Mouse (Mus musculus) heart, embryonic 16.5 days (tissue): ENCODE measurements around the gene Fam171a2. TPM values are rescaled to one million over a fixed set of nuclear protein-coding genes. Genes with fewer than 3 reads are reported as not detected.
"Not testable (repeated sequence)": the region's sequence is repeated elsewhere in the genome, so short reads cannot be mapped to it uniquely, and the experiment has no call there.

Experiments
- ATAC-seq: fragments of 200-750 bp; cut with Nextera tagmentation; replicated peaks from 2 replicates; pipeline ENCODE4 v1.8.0; 2017; ENCODE audit warnings: moderate number of reproducible peaks; ENCODE audit not compliant: insufficient read depth, low FRiP score; ENCODE audit errors: extremely low read depth
- H3K27ac ChIP-seq: fragments of 300-500 bp; sonication (generic); 2 replicates; pipeline ENCODE4 v1.5.1; 2014; ENCODE audit warnings: mild to moderate bottlenecking, low read length, control low read depth, moderate library complexity
- H3K27me3 ChIP-seq: fragments of 300-500 bp; sonication (generic); 2 replicates; pipeline ENCODE4 v1.6.1; 2014; ENCODE audit warnings: low read length, mixed read lengths; ENCODE audit not compliant: control insufficient read depth, insufficient read depth
- H3K36me3 ChIP-seq: fragments of 300-500 bp; sonication (generic); 2 replicates; pipeline ENCODE4 v1.6.1; 2014; ENCODE audit not compliant: control insufficient read depth, insufficient read depth
- H3K4me1 ChIP-seq: fragments of 300-500 bp; sonication (generic); 2 replicates; pipeline ENCODE4 v1.6.1; 2014; ENCODE audit warnings: low read length, mixed read lengths; ENCODE audit not compliant: control insufficient read depth, insufficient read depth
- H3K4me2 ChIP-seq: fragments of 300-500 bp; sonication (generic); 2 replicates; pipeline ENCODE4 v1.6.1; 2014; ENCODE audit warnings: low read depth, mild to moderate bottlenecking, control low read depth, low read length
- H3K4me3 ChIP-seq: fragments of 300-500 bp; sonication (generic); 2 replicates; pipeline ENCODE4 v1.5.1; 2014; ENCODE audit warnings: mild to moderate bottlenecking, control low read depth, low read length
- H3K9ac ChIP-seq: fragments of 300-500 bp; sonication (generic); 2 replicates; pipeline ENCODE4 v1.6.1; 2014; ENCODE audit warnings: low read length, control low read depth
- H3K9me3 ChIP-seq: fragments of 300-500 bp; sonication (generic); replicated peaks from 2 replicates; pipeline ENCODE4 v1.6.1; 2016; ENCODE audit warnings: low read length; ENCODE audit not compliant: control insufficient read depth
- WGBS: fragments of 180-500 bp; shearing (Covaris S2); extraction: QIAGEN DNeasy Blood & Tissue Kit; methylation state at CpG from one replicate; pipeline ENCODE4 v1.1.7; 2014; 5-methylcytosine and 5-hydroxymethylcytosine counted together
- polyA plus RNA-seq: library from polyadenylated mRNA; unstranded; fragments of >200 nt; fragmentation: Nextera tagmentation; extraction: Ambion mirVana; gene quantifications from 2 replicates; pipeline ENCODE4 v1.2.1, GENCODE M21; 2015

Gene Fam171a2
- polyA plus RNA-seq, 1 experiment from 2014 or later: 3.9 TPM

- not testable (repeated sequence) for H3K27me3 ChIP-seq, H3K9me3 ChIP-seq, H3K4me3 ChIP-seq, H3K36me3 ChIP-seq, H3K27ac ChIP-seq, ATAC-seq, H3K9ac ChIP-seq, H3K4me2 ChIP-seq
- WGBS: 94% methylated on average over 3 of the region's 3 CpGs
- peaks cover 20% of the 10 kb centered on the region for H3K4me1 ChIP-seq
Observed at GRCm38 (mm10) chr11:102410345-102410744, 37.1 kb downstream of the Fam171a2 start.

GRCm38 (mm10) chr11:102409795-102410330 is 37.6 kb downstream of the Fam171a2 start:
- 75% methylated on average over 3 of the region's 3 CpGs for WGBS
- peak overlapping the region; percentile 32; the same call in 1 of the 2 replicates for H3K27ac ChIP-seq
- H3K36me3 ChIP-seq: no peaks in the 10 kb centered on the region
- peaks cover 21% of the 10 kb centered on the region for H3K4me1 ChIP-seq
- ATAC-seq: no peak
- no peak overlapping the region for H3K4me3 ChIP-seq
- H3K27me3 ChIP-seq: no peaks in the 10 kb centered on the region
- no peak overlapping the region for H3K4me2 ChIP-seq
- no peaks in the 10 kb centered on the region for H3K9me3 ChIP-seq
- H3K9ac ChIP-seq: no peak overlapping the region

- 35% methylated on average over 15 of the region's 15 CpGs for WGBS
- ATAC-seq: no peak
- Histone ChIP-seq H3K36me3 (no peaks in the 10 kb centered on the region; the same call in none of the 2 replicates), H3K27ac (peak overlapping the region; percentile 92), H3K9me3 (no peaks in the 10 kb centered on the region), H3K9ac (peak overlapping the region; percentile 57), H3K27me3 (no peaks in the 10 kb centered on the region), H3K4me3 (peak overlapping the region; percentile 45), H3K4me1 (peaks cover 21% of the 10 kb centered on the region), H3K4me2 (peak overlapping the region; percentile 91)
Observed at GRCm38 (mm10) chr11:102408888-102409794, 38.3 kb downstream of the Fam171a2 start.

- Histone ChIP-seq H3K9ac (peak overlapping the region; percentile 96), H3K27me3 (no peaks in the 10 kb centered on the region), H3K4me3 (peak overlapping the region; percentile 80), H3K27ac (peak overlapping the region; percentile 96), H3K9me3 (no peaks in the 10 kb centered on the region), H3K36me3 (peaks cover 4% of the 10 kb centered on the region), H3K4me2 (peak overlapping the region; percentile 91), H3K4me1 (peaks cover 21% of the 10 kb centered on the region)
- WGBS: under 1% methylated on average over 32 of the region's 32 CpGs
- peak; percentile 91 for ATAC-seq
Observed at GRCm38 (mm10) chr11:102408344-102408876, 39.1 kb downstream of the Fam171a2 start.

- peak within 1 kb of the TSS; percentile 96 for H3K9ac ChIP-seq
- ATAC-seq: peak; percentile 5; the same call in 1 of the 2 replicates
- H3K27me3 ChIP-seq: no peaks in the 10 kb centered on the region
- WGBS: under 1% methylated on average over 19 of the region's 19 CpGs
- peak within 1 kb of the TSS; percentile 96 for H3K27ac ChIP-seq
- no peaks in the 10 kb centered on the region for H3K9me3 ChIP-seq
- peak within 1 kb of the TSS; percentile 91 for H3K4me2 ChIP-seq
- peaks cover 9% of the 10 kb centered on the region for H3K36me3 ChIP-seq
- H3K4me3 ChIP-seq: peak within 1 kb of the TSS; percentile 80
- H3K4me1 ChIP-seq: peaks cover 21% of the 10 kb centered on the region
Observed at GRCm38 (mm10) chr11:102407834-102408215, 39.7 kb downstream of the Fam171a2 start, which contains the start of gene Slc25a39. Gene Slc25a39, minus strand, starts transcription at chr11:102407946.

- peaks cover 21% of the 10 kb centered on the region for H3K4me1 ChIP-seq
- peak; percentile 76 for ATAC-seq
- H3K27me3 ChIP-seq: no peaks in the 10 kb centered on the region
- peak overlapping the region; percentile 80 for H3K4me3 ChIP-seq
- H3K36me3 ChIP-seq: peaks cover 16% of the 10 kb centered on the region
- H3K4me2 ChIP-seq: peak overlapping the region; percentile 91
- under 1% methylated on average over 79 of the region's 85 CpGs for WGBS
- H3K9ac ChIP-seq: peak overlapping the region; percentile 96
- H3K9me3 ChIP-seq: no peaks in the 10 kb centered on the region
- peak overlapping the region; percentile 96 for H3K27ac ChIP-seq
Observed at GRCm38 (mm10) chr11:102406900-102407833, 40.3 kb downstream of the Fam171a2 start.

- Histone ChIP-seq H3K27ac (peak overlapping the region; percentile 96), H3K4me3 (peak overlapping the region; percentile 80), H3K27me3 (no peaks in the 10 kb centered on the region), H3K4me2 (peak overlapping the region; percentile 91), H3K36me3 (peaks cover 16% of the 10 kb centered on the region), H3K4me1 (peaks cover 19% of the 10 kb centered on the region), H3K9me3 (no peaks in the 10 kb centered on the region), H3K9ac (peak overlapping the region; percentile 96)
- ATAC-seq: no peak
- WGBS: 10% methylated on average over 3 of the region's 3 CpGs
Observed at GRCm38 (mm10) chr11:102406401-102406800, 41.1 kb downstream of the Fam171a2 start.

- no peaks in the 10 kb centered on the region for H3K9me3 ChIP-seq
- peak overlapping the region; percentile 91 for H3K4me2 ChIP-seq
- H3K36me3 ChIP-seq: peaks cover 16% of the 10 kb centered on the region
- ATAC-seq: no peak
- peak overlapping the region; percentile 96 for H3K9ac ChIP-seq
- peaks cover under 1% of the 10 kb centered on the region; the same call in 1 of the 2 replicates for H3K27me3 ChIP-seq
- H3K27ac ChIP-seq: no peak overlapping the region
- WGBS: 83% methylated on average over 11 of the region's 11 CpGs
- H3K4me3 ChIP-seq: peak overlapping the region; percentile 80
- H3K4me1 ChIP-seq: peaks cover 16% of the 10 kb centered on the region
Observed at GRCm38 (mm10) chr11:102405544-102406285, 41.8 kb downstream of the Fam171a2 start.
